Mouse (Mus musculus): ENCODE measurements around the gene Smap1.

The Smap1 gene

GRCm38 (mm10) chr1:23920275-23920674, 1.8 kb downstream of the Smap1 start:
- DNase-seq (ENCODE audit: low spot score in 2 of 2) = peak in 1 of 2 experiments; percentile 7

- no peak for DNase-seq (ENCODE audit: low spot score in 2 of 2)
Measured at GRCm38 (mm10) chr1:23919086-23919485, 3.0 kb downstream of the Smap1 start.

- no peak for DNase-seq (ENCODE audit: low spot score in 2 of 2)
Measured at GRCm38 (mm10) chr1:23915483-23915882, 6.6 kb downstream of the Smap1 start.

DNA sequence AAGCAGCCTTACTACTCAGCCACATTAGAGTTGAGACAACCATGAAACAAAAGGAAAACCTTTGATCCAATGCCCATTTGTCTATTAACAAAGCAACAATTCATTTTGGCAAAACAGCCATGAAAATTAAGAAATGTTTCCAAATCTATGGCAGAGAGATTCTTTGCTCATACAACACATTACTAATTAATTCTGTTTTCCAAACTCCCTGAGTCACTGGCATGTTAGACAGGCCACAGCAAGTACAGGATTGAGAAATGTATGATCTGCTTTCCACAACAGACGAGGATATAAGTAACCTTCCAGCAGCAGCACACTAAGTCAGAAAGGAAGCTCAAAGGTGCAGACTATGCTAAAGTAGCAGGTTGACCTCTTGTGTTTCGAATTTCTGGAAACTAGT, 9.1 kb downstream of the Smap1 start:
- DNase-seq (ENCODE audit: low spot score in 2 of 2) = no peak

GRCm38 (mm10) chr1:23906082-23906481, 16.0 kb downstream of the Smap1 start:
- no peak for DNase-seq (ENCODE audit: low spot score in 2 of 2)

DNA sequence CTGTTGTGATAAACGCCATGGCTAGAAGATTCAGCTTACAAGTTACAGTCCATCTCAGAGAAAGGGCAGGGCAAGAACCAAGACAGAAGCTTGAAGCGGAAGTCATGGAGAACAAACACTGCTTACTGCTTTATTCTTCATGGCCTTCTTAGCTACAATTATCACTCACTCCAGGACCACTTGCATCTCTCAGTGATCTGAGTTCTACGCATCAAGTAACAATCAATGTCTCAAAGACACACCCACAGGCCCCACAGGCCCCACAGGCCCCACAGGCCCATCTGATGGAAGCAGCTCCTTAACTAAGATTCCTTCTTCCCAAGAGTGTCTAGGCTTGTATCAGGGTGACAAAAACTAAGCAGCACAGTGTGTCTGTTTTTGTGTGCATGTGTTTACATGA, 18.8 kb downstream of the Smap1 start:
- DNase-seq (ENCODE audit: low spot score in 2 of 2) = no peak

GRCm38 (mm10) chr1:23902736-23903135, 19.4 kb downstream of the Smap1 start:
- no peak for DNase-seq (ENCODE audit: low spot score in 2 of 2)

DNA sequence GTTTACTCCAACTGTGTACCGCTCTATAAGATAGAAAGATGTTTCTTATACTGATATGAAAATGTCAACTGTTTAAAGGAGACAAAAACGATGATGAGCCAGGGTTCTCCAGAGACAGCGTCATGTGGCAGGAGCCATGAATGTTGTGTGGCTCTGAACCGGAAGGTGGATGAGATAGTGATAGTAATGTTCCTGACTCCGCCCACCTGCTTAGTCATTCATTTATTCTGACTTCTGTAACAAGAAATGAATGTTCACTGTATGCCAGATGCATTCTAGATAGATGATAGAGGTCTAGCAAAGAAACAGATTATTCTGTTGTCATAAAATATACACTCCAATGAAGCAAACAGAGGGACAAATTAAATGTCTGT, 22.5 kb downstream of the Smap1 start:
- no peak for DNase-seq (ENCODE audit: low spot score in 2 of 2)

GRCm38 (mm10) chr1:23899020-23899646, 23.0 kb downstream of the Smap1 start:
- no peak for DNase-seq (ENCODE audit: low spot score in 2 of 2)

DNA sequence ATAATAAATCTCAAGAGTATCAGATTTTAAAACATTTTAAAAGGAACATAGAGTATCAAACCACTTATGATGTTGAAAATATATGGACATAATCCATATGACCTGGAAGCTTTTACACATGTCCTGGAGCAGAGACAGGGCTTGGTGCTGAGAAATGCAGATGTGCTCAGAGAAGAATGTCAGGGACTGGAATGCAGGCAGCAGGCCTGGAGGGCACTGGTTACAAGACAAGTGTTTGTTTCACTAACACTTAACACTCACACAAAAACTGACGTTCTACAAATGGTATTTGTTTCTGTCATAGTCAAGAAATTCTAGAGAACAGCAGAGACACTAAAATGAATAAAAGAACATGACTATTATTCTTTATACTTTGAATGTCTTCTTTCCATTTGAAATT, 30.0 kb downstream of the Smap1 start:
- no peak for DNase-seq (ENCODE audit: low spot score in 2 of 2)

DNA sequence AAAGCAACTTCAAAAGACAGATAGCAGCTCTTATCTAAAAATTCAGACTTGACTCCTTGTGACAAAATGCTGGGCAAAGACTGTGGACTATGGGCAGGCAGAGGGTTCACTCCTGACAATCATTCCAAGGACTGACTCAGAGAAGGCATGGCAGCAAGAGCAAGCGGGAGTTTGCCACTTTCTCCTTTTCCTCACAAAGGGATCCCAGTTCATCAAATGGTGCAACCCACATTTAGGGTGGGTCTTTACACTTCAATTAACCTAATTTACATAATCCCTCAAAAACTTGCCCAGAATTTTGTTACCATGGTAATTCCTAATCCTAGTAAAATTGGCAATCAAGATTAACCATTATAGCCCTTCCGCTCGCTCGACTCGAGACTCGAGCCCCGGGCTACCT, 37.2 kb downstream of the Smap1 start:
- no peak for DNase-seq (ENCODE audit: low spot score in 2 of 2)

DNA sequence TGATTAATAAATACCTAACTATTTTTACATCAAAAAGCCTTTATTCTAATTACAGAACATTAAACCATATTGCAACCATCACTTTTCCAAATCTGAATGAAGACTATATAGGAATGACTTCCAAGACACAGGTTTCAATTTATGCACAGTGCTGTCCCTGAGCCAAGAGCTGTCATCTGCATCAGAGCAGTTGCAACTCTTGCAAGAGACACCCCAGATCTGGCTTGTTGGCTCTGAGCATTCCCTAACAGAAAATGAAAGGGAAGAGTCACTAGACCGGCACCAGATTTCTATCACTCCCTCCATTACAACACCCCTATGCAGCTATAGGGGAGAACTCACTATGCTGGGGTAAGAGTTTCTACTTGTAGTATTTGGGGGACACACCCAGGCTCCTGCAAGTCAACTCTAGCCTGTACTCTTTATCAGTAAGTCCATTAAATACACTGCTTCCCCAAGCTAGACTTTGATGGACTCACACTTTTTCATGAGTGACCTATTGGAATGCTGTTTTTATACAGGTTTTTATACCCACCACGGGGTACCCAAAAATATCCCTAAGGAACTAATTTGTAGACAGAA, 37.9 kb downstream of the Smap1 start:
- no peak for DNase-seq (ENCODE audit: low spot score in 2 of 2)

- DNase-seq (ENCODE audit: low spot score in 2 of 2) = no peak
Measured at GRCm38 (mm10) chr1:23882681-23883080, 39.4 kb downstream of the Smap1 start.

- DNase-seq (ENCODE audit: low spot score in 2 of 2) = no peak
Measured at GRCm38 (mm10) chr1:23872194-23872593, 49.9 kb downstream of the Smap1 start.

- DNase-seq (ENCODE audit: low spot score in 2 of 2) = no peak
Measured at GRCm38 (mm10) chr1:23867350-23867862, 54.7 kb downstream of the Smap1 start.

GRCm38 (mm10) chr1:23865566-23865965, 56.6 kb downstream of the Smap1 start:
- no peak for DNase-seq (ENCODE audit: low spot score in 2 of 2)

DNA sequence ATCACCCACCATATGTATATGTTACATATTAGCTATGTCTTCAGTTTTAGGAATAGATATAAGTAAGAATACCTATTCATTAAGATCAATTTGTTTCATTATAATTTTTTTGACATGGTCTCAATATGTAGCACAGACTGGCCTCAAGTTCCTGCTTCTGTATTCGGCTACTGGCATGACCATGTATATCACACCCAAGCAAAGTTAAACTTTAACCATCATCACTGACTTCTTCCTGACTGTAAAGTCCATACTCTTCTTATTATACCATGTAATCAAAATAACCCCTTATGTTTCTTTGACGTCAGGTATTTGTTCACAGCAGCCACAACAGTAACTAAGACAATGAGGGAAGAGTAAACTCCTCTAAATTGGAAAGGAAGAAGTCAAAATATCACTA, 61.2 kb downstream of the Smap1 start:
- DNase-seq (ENCODE audit: low spot score in 2 of 2) = no peak

DNA sequence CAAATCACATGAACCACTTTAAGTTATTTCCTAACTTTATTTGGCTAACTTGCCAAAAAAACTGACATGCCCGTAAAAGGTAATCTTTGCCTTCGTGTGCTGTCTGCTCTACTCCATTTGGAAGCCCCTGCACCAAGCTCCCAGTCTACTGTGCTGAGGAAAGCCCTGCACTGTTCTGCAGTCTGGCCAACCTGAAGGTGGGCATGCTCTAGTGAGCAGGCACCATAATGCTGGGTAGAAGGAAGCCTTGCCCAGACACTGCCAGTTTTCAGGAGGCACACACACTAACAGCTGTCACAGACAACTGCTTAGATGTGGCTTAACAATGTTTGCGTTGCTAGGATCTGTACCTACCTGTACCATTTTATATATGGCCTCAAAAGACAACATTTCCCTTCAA, 66.5 kb downstream of the Smap1 start:
- no peak for DNase-seq (ENCODE audit: low spot score in 2 of 2)

DNA sequence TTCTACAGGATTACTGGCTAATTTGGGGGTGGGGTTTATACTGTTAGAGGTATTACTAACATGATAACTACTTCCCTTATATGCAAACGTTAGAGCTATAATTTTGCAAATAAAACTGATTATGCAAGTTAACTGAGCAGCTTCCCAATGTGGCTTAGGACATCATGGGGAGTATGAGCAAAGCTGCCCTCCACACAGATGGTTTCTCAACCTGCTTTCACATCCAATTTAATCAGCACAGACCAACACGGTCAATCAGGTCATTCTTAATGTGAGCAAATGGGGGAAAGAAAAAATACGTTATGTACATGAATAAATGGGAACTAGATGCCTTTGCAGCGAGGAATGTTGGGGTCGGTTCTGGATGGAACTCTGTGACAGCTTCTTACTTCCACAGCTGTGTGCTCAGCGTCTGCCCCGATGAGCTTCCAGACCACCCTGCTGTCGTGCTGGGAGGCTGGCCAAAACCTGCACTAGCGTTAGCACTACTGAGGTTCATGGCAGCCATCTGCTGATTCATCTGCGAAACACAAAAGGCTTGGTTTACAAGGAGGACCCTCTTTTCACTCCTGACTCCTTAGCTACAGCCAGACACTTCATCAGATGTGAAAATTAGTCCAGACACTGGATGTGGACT, 76.0 kb downstream of the Smap1 start:
- no peak for DNase-seq (ENCODE audit: low spot score in 2 of 2)

- DNase-seq (ENCODE audit: low spot score in 2 of 2) = no peak
Measured at GRCm38 (mm10) chr1:23845007-23845406, 77.1 kb downstream of the Smap1 start.

- no peak for DNase-seq (ENCODE audit: low spot score in 2 of 2)
Measured at GRCm38 (mm10) chr1:23843790-23844189, 78.3 kb downstream of the Smap1 start.

- DNase-seq (ENCODE audit: low spot score in 2 of 2) = no peak
Measured at GRCm38 (mm10) chr1:23842629-23843028, 79.5 kb downstream of the Smap1 start.

GRCm38 (mm10) chr1:23840924-23841323, 81.2 kb downstream of the Smap1 start:
- DNase-seq (ENCODE audit: low spot score in 2 of 2) = no peak

Data from natural killer cell, adult 2 months (primary cell).